Mouse (Mus musculus): Measurements from ENCODE around the gene Zfp334. TPM values are rescaled to one million over a fixed set of nuclear protein-coding genes. Genes with fewer than 3 reads are reported as not detected.
A peak's percentile ranks its signal among the peaks of the same experiment; 100 is the strongest.

The Zfp334 gene
- not detected in 2 replicates for total RNA-seq (2014; fragmentation: Nextera tagmentation)
- total RNA-seq (2017), result not detected in 2 replicates

DNA sequence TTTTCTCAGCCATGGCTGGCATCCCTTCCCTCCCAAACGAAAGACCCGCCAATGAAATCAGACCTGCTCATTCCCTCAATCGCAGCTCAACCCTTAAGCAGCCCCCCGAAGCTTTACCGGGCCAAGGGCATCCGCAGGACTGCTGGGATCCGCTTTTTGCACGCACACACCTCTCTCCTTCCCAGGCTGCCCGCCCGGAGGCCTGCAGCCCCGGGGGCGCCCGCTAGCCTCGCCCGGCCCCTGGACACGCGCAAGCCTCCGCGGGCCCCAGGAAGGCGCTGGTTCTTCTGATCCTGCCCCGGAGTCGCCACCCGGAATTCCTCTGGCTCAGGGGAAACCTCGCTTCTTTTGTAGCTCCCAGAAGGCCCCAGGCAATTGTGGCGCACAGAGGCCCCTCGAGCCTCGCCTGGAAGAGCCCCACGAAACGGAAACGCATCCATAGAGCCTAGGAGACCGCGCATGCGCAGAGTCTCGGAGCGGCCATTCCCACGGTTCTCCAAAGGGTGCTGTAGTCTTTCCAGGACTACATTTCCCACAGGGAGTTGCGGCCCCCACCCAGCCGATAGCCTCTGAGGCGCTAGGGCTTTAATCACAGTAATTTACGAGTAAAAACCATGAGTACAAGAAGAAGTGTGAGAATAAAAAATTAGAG, at the start of gene Zfp334:
Zfp334 (minus strand) TSS at position 416 of the 652 bp plus-strand sequence.
- ATAC-seq (replicated peaks; ENCODE audit: low FRiP score, low TSS enrichment, poor library complexity, severe bottlenecking), result no peak

GRCm38 (mm10) chr2:165428694-165429093, 40.6 kb upstream of the Zfp334 start:
- 0 out of 2 replicates have a peak, but pooled peaks have one; percentile 14 for ATAC-seq (replicated peaks; ENCODE audit: low FRiP score, low TSS enrichment, poor library complexity, severe bottlenecking)

DNA sequence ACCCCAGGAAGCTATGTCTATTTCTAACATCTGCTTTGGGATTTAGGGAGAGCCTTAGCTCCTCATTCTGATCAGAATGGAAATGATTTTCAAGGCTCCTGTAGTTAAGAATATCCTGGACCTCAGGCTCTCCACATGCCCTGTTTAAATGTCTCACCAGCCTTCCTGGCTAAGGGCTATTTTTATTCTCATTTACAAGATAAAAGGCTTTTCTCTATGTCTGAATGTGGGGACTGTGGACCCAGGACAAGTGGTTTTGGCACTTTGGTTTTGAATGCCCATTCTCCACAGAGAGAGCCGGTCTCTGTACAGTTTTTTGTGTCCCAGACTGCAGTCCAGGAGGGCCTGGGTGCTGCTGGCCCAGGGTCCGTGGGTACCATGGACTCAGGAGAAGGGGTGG, 32.1 kb upstream of the Zfp334 start:
- ATAC-seq (replicated peaks; ENCODE audit: low FRiP score, low TSS enrichment, poor library complexity, severe bottlenecking), result no peak

DNA sequence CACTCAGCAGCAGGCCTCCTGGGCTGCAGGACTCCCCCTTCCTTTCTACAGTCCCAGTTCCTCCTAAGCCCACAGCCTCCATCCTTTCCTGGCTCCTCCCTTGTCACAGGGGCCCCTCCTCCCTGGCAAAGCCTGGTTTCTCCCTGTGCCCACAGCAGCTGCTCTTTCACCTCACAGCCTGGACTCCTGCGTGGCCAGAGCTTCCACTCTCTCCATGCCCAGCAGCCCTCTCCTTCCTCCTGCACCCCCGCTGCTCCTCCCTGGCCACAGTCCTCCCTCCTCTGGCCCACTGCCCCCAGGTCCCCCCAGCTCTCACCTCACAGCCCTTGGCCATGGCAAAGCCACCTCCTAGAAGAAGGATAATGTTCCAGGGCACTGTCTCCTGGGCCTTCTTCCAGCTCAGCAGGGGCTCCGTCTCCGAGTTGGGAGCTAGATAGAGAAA, 31.6 kb upstream of the Zfp334 start:
- ATAC-seq (replicated peaks; ENCODE audit: low FRiP score, low TSS enrichment, poor library complexity, severe bottlenecking), result no peak

DNA sequence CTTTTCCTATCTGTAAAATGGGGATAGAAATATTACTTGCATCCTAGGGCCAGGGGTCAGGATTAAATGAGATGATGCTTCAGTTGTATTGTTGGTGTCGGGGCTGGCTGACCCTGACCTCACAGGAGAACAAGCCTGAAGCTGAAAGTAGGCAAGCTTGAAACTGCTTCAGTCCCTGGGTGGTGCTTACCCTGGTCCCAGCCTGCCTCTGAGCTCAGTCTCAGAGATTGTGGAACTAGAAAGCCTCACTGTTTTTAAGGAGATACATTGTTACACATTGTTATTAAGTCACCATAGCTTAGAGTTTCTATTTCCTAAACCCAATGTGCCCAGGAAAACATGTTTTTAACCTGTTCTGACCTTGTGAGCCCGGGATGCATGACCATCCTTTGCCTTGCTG, 30.5 kb upstream of the Zfp334 start:
- no peak for ATAC-seq (replicated peaks; ENCODE audit: low FRiP score, low TSS enrichment, poor library complexity, severe bottlenecking)

GRCm38 (mm10) chr2:165417291-165417690, 29.2 kb upstream of the Zfp334 start:
- no peak for ATAC-seq (replicated peaks; ENCODE audit: low FRiP score, low TSS enrichment, poor library complexity, severe bottlenecking)

DNA sequence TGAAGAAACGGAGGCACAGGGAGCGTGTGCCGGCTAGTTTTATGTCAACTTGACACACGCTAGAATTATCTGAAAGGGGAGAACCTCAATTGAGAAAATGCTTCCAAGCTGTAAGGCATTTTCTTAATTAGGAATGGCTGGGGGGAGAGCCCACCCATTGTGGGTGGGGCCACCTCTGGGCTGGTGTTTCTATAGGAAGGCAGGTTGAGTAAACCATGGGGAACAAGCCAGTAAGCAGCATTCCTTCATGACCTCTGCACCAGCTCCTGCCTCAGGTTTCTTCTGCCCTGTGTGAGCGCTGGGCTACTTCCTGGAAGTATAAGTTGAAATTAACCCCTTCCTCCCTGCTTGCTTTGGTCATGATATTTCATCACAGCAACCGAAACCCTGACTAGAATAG, 27.7 kb upstream of the Zfp334 start:
- ATAC-seq (replicated peaks; ENCODE audit: low FRiP score, low TSS enrichment, poor library complexity, severe bottlenecking), result no peak

- ATAC-seq (replicated peaks; ENCODE audit: low FRiP score, low TSS enrichment, poor library complexity, severe bottlenecking), result no peak
Observed at GRCm38 (mm10) chr2:165415141-165415721, 27.2 kb upstream of the Zfp334 start.

DNA sequence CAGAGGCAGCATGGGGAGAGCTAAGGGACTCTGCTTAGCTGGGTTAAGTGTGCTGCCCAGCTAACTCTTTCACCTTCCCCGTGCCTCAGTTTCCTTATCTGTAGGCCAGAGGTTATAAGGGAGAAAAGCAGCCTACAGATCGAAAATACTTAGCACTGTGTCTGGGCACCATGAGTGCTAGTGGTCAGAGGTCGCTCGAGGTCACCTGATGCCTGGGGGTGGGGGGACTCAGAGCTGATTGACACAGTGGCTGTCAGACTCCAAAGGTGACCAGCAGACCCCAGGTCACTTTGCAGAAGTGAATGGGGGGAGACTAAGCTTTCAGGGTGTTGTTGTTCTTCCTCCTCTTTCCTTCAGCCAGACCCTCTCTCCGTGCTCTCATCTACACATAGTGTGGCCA, 26.3 kb upstream of the Zfp334 start:
- no peak for ATAC-seq (replicated peaks; ENCODE audit: low FRiP score, low TSS enrichment, poor library complexity, severe bottlenecking)

DNA sequence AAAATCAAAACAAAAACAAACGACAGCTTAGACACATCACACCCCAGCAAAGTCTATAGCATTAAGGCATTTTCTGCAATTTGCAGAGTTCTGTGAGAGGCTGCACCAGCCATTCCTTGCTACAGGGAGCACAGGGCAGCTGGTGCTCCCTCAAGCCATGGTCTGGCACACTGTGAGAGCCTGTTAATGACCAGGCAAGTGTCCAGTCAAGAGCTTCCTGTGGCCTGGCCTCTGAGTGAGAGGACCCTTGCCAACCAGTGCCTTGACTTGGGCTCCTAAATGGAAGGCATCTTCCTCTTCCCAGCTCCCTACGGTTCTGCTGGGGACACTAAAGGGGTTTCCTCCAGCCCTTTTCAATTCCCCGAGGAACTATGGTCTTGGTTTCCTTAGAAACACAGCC, 25.8 kb upstream of the Zfp334 start:
- no peak for ATAC-seq (replicated peaks; ENCODE audit: low FRiP score, low TSS enrichment, poor library complexity, severe bottlenecking)

GRCm38 (mm10) chr2:165407700-165408301, 19.7 kb upstream of the Zfp334 start:
- ATAC-seq (replicated peaks; ENCODE audit: low FRiP score, low TSS enrichment, poor library complexity, severe bottlenecking), result peak; percentile 83

DNA sequence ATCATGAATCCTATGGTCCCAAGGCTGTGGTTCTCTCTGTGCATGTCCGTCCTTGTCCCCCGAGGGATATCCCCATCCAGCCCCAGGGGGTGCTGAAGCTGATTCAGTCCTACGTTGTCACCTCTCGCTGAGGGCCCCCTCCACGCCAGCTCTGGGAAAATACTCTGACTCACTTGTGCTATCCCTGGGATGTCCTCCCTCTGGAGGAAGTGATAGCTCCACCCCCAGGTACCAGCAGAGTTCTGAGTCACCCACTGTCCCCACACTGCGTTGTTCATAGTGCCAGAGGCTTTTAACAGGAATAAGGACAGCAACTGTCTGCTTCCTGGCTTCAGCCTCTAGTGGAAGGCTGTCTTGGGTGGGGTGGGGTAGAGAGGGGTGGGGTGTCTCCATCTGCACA, 17.3 kb upstream of the Zfp334 start:
- ATAC-seq (replicated peaks; ENCODE audit: low FRiP score, low TSS enrichment, poor library complexity, severe bottlenecking), result no peak

DNA sequence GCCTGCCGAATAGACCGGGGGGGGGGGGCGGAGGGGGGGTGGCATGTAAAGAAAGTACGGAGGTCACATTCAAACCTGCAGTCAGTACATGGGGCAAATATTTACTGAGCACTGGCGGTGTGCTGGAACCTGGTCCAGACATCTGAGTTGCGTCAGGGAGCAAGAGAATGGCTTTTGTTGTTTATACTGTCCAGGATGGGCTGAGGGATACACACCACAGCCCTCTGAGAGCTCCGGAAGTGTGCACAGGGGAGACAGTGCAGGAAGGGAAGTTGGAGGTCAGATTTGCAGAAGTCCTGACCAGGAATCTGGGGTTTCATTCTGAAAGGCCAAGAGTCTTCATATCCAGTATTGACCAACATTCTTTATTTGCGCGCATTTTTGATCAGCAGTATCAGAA, 16.9 kb upstream of the Zfp334 start:
- no peak for ATAC-seq (replicated peaks; ENCODE audit: low FRiP score, low TSS enrichment, poor library complexity, severe bottlenecking)

- ATAC-seq (replicated peaks; ENCODE audit: low FRiP score, low TSS enrichment, poor library complexity, severe bottlenecking), result no peak
Observed at GRCm38 (mm10) chr2:165398164-165398785, 10.2 kb upstream of the Zfp334 start.

DNA sequence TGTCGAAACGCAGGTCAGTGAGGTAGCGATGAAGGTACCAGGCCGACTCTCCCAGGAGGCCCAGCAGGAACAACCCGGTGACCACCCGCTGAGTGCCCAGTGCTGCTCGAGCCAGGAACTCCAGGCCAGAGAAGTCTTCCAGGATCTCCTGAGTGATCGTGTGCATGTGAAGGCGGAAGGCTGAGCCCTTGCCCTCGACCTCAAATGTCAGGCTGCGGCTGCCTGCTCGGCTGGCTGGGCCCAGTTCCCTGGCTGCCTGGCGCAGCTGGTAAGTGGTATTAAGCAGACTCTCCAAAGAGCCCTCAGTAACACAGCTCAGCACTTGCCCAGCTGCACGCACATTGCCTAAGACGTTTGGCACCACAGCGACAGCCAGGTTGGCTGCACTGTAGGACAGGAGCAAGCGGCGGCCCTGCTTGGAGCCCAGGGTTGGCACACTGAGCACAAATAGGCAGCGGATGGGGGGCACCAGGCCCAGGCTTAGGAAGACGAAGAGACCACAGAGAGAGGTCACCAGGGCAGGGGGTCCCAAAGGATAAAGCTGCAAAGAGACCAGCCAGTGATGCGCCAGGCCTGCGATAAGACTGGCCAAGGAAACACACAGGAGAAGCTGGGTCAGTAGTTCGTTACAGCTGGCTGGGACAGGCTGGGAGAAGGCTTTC, 9.6 kb upstream of the Zfp334 start:
- no peak for ATAC-seq (replicated peaks; ENCODE audit: low FRiP score, low TSS enrichment, poor library complexity, severe bottlenecking)

DNA sequence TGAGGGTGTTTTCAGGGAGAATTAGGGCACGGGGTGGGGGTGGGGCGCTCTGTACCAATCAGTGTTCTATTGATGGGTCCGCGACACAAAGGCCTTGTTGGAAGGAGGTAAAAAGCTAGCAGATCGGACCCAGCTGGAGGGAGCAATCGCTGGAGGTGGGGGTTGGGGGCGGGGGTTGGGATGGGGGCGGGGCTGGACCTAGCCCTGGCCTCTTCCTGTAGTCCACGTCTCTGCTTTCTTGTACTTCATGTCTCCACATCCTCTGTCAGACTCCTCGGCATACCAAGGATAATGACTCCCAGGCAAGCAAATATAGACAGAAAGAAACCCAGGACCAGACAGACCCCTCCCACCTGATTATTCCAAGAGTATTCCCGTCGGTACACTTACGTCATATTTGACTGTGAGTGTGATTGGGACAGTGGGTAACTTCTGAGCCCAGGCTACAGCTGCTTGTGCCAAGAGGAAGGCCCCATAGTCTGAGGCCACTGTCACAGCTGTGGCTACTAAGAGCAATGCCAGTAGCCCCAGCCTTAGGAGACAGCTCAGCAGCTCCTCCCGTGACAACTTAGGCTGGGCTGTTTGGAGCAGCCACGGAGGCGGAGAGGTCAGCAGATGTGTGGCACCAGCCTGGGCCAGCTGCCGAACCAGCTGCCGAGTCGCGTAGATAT, 8.9 kb upstream of the Zfp334 start:
- ATAC-seq (replicated peaks; ENCODE audit: low FRiP score, low TSS enrichment, poor library complexity, severe bottlenecking), result no peak

- ATAC-seq (replicated peaks; ENCODE audit: low FRiP score, low TSS enrichment, poor library complexity, severe bottlenecking), result no peak
Observed at GRCm38 (mm10) chr2:165392156-165392555, 4.1 kb upstream of the Zfp334 start.

DNA sequence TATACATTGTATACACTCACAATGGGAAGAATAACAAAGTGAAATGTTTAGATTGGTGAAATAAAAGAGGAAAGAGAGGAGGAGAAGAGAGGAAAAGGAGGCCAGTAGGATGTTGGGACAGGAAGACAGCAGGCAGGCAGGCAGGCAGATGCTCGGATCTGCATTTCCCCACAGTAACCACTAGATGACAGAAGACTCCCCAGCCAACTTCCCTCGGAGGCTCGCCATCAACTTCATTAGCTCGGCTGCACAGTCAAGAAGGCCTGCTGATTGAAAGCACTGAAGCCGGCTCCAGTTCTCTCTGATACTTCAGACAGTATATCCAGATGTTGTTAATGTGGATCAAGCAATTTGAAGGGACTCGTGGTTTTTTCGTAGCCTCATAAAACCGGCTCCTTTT, 3.5 kb upstream of the Zfp334 start:
- ATAC-seq (replicated peaks; ENCODE audit: low FRiP score, low TSS enrichment, poor library complexity, severe bottlenecking), result peak; percentile 74

GRCm38 (mm10) chr2:165389299-165389952, 1.4 kb upstream of the Zfp334 start:
- no peak for ATAC-seq (replicated peaks; ENCODE audit: low FRiP score, low TSS enrichment, poor library complexity, severe bottlenecking)
